Mouse (Mus musculus): Measurements from ENCODE around the gene Duxbl1.
"Not testable (repeated sequence)": the region's sequence is repeated elsewhere in the genome, so short reads cannot be mapped to it uniquely, and the experiment has no call there.

DNA sequence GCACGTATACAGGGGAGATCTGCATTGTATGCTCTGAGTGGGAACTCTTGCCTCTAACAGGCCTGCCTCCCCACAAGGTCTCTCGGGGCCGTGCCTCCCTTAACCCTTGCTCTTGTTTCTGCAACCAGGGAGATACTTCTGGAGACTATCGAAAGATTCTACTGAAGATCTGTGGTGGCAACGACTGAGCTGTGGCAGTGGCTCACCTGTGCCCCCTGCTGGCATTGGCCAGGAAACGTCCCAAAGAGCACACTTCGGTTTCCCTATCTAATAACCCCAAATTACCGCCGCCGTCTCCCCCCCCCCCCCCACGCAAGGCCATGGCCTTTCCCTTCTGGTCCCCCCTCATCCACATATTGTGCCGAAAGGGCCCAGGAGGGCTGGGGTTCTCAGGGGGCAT lies 47.3 kb downstream of the Duxbl1 start:
- TF ChIP-seq CTCF (IDR thresholded peaks at IDR 0.05; ENCODE audit: extremely low read depth, insufficient read length, insufficient replicate concordance, low read depth, low read length); POLR2A (IDR thresholded peaks at IDR 0.05; ENCODE audit: low read depth, low read length): not testable (repeated sequence)

Measured in small intestine, adult 2 months (tissue).